Mouse (Mus musculus): ENCODE measurements around the gene Igsf3. TPM values are rescaled to one million over a fixed set of nuclear protein-coding genes. Genes with fewer than 3 reads are reported as not detected.

The Igsf3 gene
- total RNA-seq (2014; rRNA removed), result 54.8 and 74.0 TPM in 2 replicates
- 59.9 and 77.0 TPM in 2 replicates for polyA plus RNA-seq (2015; fragmentation: Nextera tagmentation; extraction: Ambion mirVana)

- Histone ChIP-seq H3K9me3 (ENCODE audit: low read length) (no peaks in the 10 kb centered on the region), H3K27ac (ENCODE audit: low read depth, low read length) (peak within 1 kb of the TSS; percentile 78), H3K36me3 (ENCODE audit: insufficient read depth) (no peaks in the 10 kb centered on the region), H3K4me1 (ENCODE audit: insufficient read depth) (peaks cover 29% of the 10 kb centered on the region), H3K4me3 (ENCODE audit: low read depth, low read length) (peak within 1 kb of the TSS; percentile 81), H3K9ac (peak within 1 kb of the TSS; percentile 87), H3K4me2 (ENCODE audit: low read depth) (peak within 1 kb of the TSS; percentile 81), H3K27me3 (ENCODE audit: insufficient read depth, low read length) (no peaks in the 10 kb centered on the region)
- no peak for TF ChIP-seq CTCF (IDR thresholded peaks at IDR 0.05; ENCODE audit: low read depth)
- ATAC-seq, result peak; percentile 76
- peak; percentile 75 for DNase-seq
- 5% methylated on average over 36 of the region's 56 CpGs for WGBS
These were observed at the start of gene Igsf3 for GRCm38 (mm10) chr3:101376538-101377247. TSS of gene Igsf3 (plus strand) at chr3:101377083.

GRCm38 (mm10) chr3:101327248-101327647 is 49.6 kb upstream of the Igsf3 start:
- Histone ChIP-seq H3K27ac (ENCODE audit: low read depth, low read length) (no peak overlapping the region), H3K36me3 (ENCODE audit: insufficient read depth) (no peaks in the 10 kb centered on the region), H3K4me3 (ENCODE audit: low read depth, low read length) (no peak overlapping the region), H3K27me3 (ENCODE audit: insufficient read depth, low read length) (no peaks in the 10 kb centered on the region), H3K4me2 (ENCODE audit: low read depth) (no peak overlapping the region), H3K9me3 (ENCODE audit: low read length) (no peaks in the 10 kb centered on the region), H3K4me1 (ENCODE audit: insufficient read depth) (no peaks in the 10 kb centered on the region), H3K9ac (no peak overlapping the region)
- no peak for DNase-seq
- WGBS, result 80% methylated on average over 2 of the region's 2 CpGs
- ATAC-seq, result no peak
- no peak for TF ChIP-seq CTCF (IDR thresholded peaks at IDR 0.05; ENCODE audit: low read depth)

- H3K9me3 ChIP-seq (ENCODE audit: low read length), result no peaks in the 10 kb centered on the region
- no peaks in the 10 kb centered on the region for H3K36me3 ChIP-seq (ENCODE audit: insufficient read depth)
- WGBS, result 89% methylated on average over 7 of the region's 7 CpGs
- no peak for ATAC-seq
- H3K27ac ChIP-seq (ENCODE audit: low read depth, low read length), result no peak overlapping the region
- H3K4me3 ChIP-seq (ENCODE audit: low read depth, low read length), result no peak overlapping the region
- H3K4me1 ChIP-seq (ENCODE audit: insufficient read depth), result no peaks in the 10 kb centered on the region
- H3K9ac ChIP-seq, result no peak overlapping the region
- no peak overlapping the region for H3K4me2 ChIP-seq (ENCODE audit: low read depth)
- TF ChIP-seq CTCF (IDR thresholded peaks at IDR 0.05; ENCODE audit: low read depth), result no peak
- no peaks in the 10 kb centered on the region for H3K27me3 ChIP-seq (ENCODE audit: insufficient read depth, low read length)
- DNase-seq, result no peak
These were observed 48.3 kb upstream of the Igsf3 start for GRCm38 (mm10) chr3:101328617-101329016.

- 52% methylated on average over 9 of the region's 9 CpGs for WGBS
- Histone ChIP-seq H3K9ac (no peak overlapping the region), H3K4me1 (ENCODE audit: insufficient read depth) (peaks cover 13% of the 10 kb centered on the region), H3K27me3 (ENCODE audit: insufficient read depth, low read length) (no peaks in the 10 kb centered on the region), H3K4me2 (ENCODE audit: low read depth) (no peak overlapping the region), H3K36me3 (ENCODE audit: insufficient read depth) (no peaks in the 10 kb centered on the region), H3K4me3 (ENCODE audit: low read depth, low read length) (no peak overlapping the region), H3K27ac (ENCODE audit: low read depth, low read length) (peak overlapping the region; percentile 50; the same call in 1 of the 2 replicates), H3K9me3 (ENCODE audit: low read length) (no peaks in the 10 kb centered on the region)
- DNase-seq, result peak; percentile 83
- ATAC-seq, result peak; percentile 84
- no peak for TF ChIP-seq CTCF (IDR thresholded peaks at IDR 0.05; ENCODE audit: low read depth)
These were observed 33.5 kb upstream of the Igsf3 start for GRCm38 (mm10) chr3:101343199-101343924.

- H3K4me1 ChIP-seq (ENCODE audit: insufficient read depth), result peaks cover 10% of the 10 kb centered on the region
- H3K4me2 ChIP-seq (ENCODE audit: low read depth), result no peak overlapping the region
- no peaks in the 10 kb centered on the region for H3K9me3 ChIP-seq (ENCODE audit: low read length)
- peak overlapping the region; percentile 51 for H3K27ac ChIP-seq (ENCODE audit: low read depth, low read length)
- TF ChIP-seq CTCF (IDR thresholded peaks at IDR 0.05; ENCODE audit: low read depth), result no peak
- WGBS, result 40% methylated on average over 3 of the region's 3 CpGs
- ATAC-seq (peak; percentile 59), DNase-seq (no peak)
- H3K36me3 ChIP-seq (ENCODE audit: insufficient read depth), result no peaks in the 10 kb centered on the region
- H3K27me3 ChIP-seq (ENCODE audit: insufficient read depth, low read length), result no peaks in the 10 kb centered on the region
- H3K9ac ChIP-seq, result no peak overlapping the region
- H3K4me3 ChIP-seq (ENCODE audit: low read depth, low read length), result no peak overlapping the region
These were observed 32.6 kb upstream of the Igsf3 start for GRCm38 (mm10) chr3:101344246-101344645.

GRCm38 (mm10) chr3:101345299-101345698 is 31.6 kb upstream of the Igsf3 start:
- Histone ChIP-seq H3K4me1 (ENCODE audit: insufficient read depth) (peaks cover 15% of the 10 kb centered on the region), H3K9ac (no peak overlapping the region), H3K4me2 (ENCODE audit: low read depth) (no peak overlapping the region), H3K4me3 (ENCODE audit: low read depth, low read length) (no peak overlapping the region), H3K9me3 (ENCODE audit: low read length) (no peaks in the 10 kb centered on the region), H3K27ac (ENCODE audit: low read depth, low read length) (no peak overlapping the region), H3K27me3 (ENCODE audit: insufficient read depth, low read length) (no peaks in the 10 kb centered on the region), H3K36me3 (ENCODE audit: insufficient read depth) (no peaks in the 10 kb centered on the region)
- no peak for TF ChIP-seq CTCF (IDR thresholded peaks at IDR 0.05; ENCODE audit: low read depth)
- WGBS, result 76% methylated on average over 6 of the region's 6 CpGs
- ATAC-seq, result no peak
- no peak for DNase-seq

- no peak overlapping the region for H3K4me2 ChIP-seq (ENCODE audit: low read depth)
- TF ChIP-seq CTCF (IDR thresholded peaks at IDR 0.05; ENCODE audit: low read depth), result no peak
- H3K9me3 ChIP-seq (ENCODE audit: low read length), result no peaks in the 10 kb centered on the region
- H3K9ac ChIP-seq, result no peak overlapping the region
- 73% methylated on average over 1 of the region's 1 CpGs for WGBS
- H3K27ac ChIP-seq (ENCODE audit: low read depth, low read length), result no peak overlapping the region
- no peaks in the 10 kb centered on the region for H3K36me3 ChIP-seq (ENCODE audit: insufficient read depth)
- H3K4me3 ChIP-seq (ENCODE audit: low read depth, low read length), result no peak overlapping the region
- DNase-seq (no peak), ATAC-seq (no peak)
- no peaks in the 10 kb centered on the region for H3K27me3 ChIP-seq (ENCODE audit: insufficient read depth, low read length)
- peaks cover 20% of the 10 kb centered on the region for H3K4me1 ChIP-seq (ENCODE audit: insufficient read depth)
These were observed 30.1 kb upstream of the Igsf3 start for GRCm38 (mm10) chr3:101346806-101347205.

All from forebrain, postnatal 0 days (tissue).